Mouse (Mus musculus) liver, adult 2 months (tissue): Measurements from ENCODE around the gene Ston1. TPM values are rescaled to one million over a fixed set of nuclear protein-coding genes. Genes with fewer than 3 reads are reported as not detected.

ENCODE experiments used
- DNase-seq: peaks from one replicate; pipeline ENCODE4 v3.0.0-alpha.2; 2011; ENCODE audit warnings: low read depth, low spot score; ENCODE audit errors: extremely low read depth
- H3K27ac ChIP-seq: fragments of 200-500 bp; replicated peaks from 2 replicates; pipeline ENCODE4 v1.5.1; 2012; ENCODE audit warnings: low read depth, mild to moderate bottlenecking, control low read depth, inconsistent platforms, low read length; ENCODE audit not compliant: insufficient read depth
- H3K27me3 ChIP-seq: fragments of 200-500 bp; 2 replicates; pipeline ENCODE4 v1.6.1; 2012; ENCODE audit warnings: mild to moderate bottlenecking, moderate library complexity, low read length, inconsistent platforms; ENCODE audit not compliant: control insufficient read depth, insufficient read depth
- H3K36me3 ChIP-seq: fragments of 200-500 bp; 2 replicates; pipeline ENCODE4 v1.6.1; 2012; ENCODE audit warnings: low read length, inconsistent platforms; ENCODE audit not compliant: control insufficient read depth, insufficient read depth
- H3K4me1 ChIP-seq: fragments of 200-500 bp; 2 replicates; pipeline ENCODE4 v1.6.1; 2011; ENCODE audit warnings: low read length; ENCODE audit not compliant: control insufficient read depth, insufficient read depth
- H3K4me3 ChIP-seq: fragments of 200-500 bp; 2 replicates; pipeline ENCODE4 v1.5.1; 2011; ENCODE audit warnings: low read depth, mild to moderate bottlenecking, control low read depth, low read length, moderate library complexity; ENCODE audit not compliant: insufficient read depth
- H3K79me2 ChIP-seq: fragments of 200-500 bp; 2 replicates; pipeline ENCODE4 v1.6.1; 2012; ENCODE audit warnings: inconsistent platforms, mild to moderate bottlenecking, low read length, moderate library complexity; ENCODE audit not compliant: control insufficient read depth, insufficient read depth
- H3K9ac ChIP-seq: fragments of 200-500 bp; 2 replicates; pipeline ENCODE4 v1.6.1; 2012; ENCODE audit warnings: low read depth, mild to moderate bottlenecking, control low read depth, inconsistent platforms, low read length
- CTCF ChIP-seq: fragments of 200-500 bp; IDR thresholded peaks from 2 replicates; pipeline ENCODE4 v1.5.1; 2011; ENCODE audit warnings: low read depth, low read length, control low read depth
- POLR2A ChIP-seq: fragments of 200-500 bp; IDR thresholded peaks from 2 replicates; pipeline ENCODE4 v1.6.1; 2011; ENCODE audit warnings: low read length, control low read depth; ENCODE audit not compliant: insufficient read depth; ENCODE audit errors: extremely low read depth
- WGBS: fragments of 180-500 bp; shearing (Covaris S2); methylation state at CpG from one replicate; pipeline ENCODE4 v1.1.7; 2018; 5-methylcytosine and 5-hydroxymethylcytosine counted together
- polyA plus RNA-seq: library from polyadenylated mRNA; depleted of rRNA; stranded (reverse); fragments of >200 nt; gene quantifications from 2 replicates; pipeline ENCODE4 v1.2.3, GENCODE M21; 2012
- total RNA-seq: library from RNA; depleted of rRNA; stranded (reverse); fragments of >200 nt; gene quantifications from 2 replicates; pipeline ENCODE4 v1.2.3, GENCODE M21; 2014

The Ston1 gene
- total and polyA plus RNA-seq, 2 experiments, result 2.5 to 5.1 TPM

DNA sequence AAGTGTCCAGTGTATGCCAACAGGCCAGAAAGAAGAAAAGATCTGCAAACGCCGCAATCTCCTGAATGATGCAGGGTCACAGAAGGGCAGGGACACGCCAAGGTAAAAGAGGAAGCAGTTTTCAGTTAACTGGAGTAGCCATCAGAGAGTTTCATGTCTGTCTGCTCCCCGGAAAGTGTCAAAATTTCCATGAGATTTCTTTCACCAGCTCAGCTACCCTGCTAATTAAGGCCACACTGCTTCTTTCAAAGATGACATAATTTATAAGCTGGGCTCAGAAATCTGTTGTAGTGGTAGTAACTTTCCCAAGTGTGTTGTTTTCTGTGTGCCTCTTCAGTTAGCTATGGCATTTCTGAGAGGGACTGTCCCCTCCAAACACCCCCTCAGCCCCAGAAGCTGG is 1.4 kb upstream of the Ston1 start:
- Histone ChIP-seq H3K27ac (no peak overlapping the region), H3K4me1 (peaks cover 10% of the 10 kb centered on the region), H3K27me3 (no peaks in the 10 kb centered on the region), H3K79me2 (no peaks in the 10 kb centered on the region; the same call in 1 of the 2 replicates), H3K4me3 (no peak overlapping the region), H3K9ac (no peak overlapping the region), H3K36me3 (no peaks in the 10 kb centered on the region)
- DNase-seq, result no peak
- no peak for TF ChIP-seq CTCF
- TF ChIP-seq POLR2A, result no peak
- 91% methylated on average over 4 of the region's 4 CpGs for WGBS

DNA sequence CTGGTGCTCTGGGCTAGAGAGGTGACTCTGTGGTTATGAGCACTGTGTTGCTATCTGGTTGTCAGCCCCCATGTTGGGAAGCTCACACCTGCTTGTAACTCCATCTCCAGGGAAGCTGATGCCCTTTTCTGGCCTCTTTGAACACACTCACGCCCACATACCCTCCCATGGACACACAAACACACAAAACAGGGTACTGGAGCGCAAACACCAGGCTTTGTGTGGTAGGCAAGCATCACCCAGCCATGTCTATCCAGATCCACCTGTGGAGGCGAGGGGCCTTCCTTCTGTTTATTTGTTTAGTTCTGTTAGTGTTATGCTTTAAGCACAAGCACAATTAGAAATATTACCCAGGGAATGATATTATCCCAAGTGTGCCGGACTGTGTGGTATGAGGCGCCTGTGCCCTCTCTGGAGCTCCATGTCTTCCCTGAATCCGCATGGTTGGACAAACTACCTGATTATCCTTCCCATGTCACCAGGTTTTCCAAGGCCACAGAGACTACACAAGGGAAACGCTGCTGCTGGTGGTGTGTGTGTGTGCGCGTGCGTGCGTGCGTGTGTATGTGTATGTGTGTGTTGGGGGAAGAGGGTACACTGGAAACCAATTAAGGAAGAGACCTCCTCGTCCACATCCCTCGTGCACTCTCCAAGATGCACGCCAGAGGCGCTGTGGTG is 801 bp upstream of the Ston1 start:
- peak overlapping the region; percentile 70 for H3K4me3 ChIP-seq
- H3K79me2 ChIP-seq, result no peaks in the 10 kb centered on the region; the same call in 1 of the 2 replicates
- no peak overlapping the region for H3K27ac ChIP-seq
- H3K4me1 ChIP-seq, result peaks cover 10% of the 10 kb centered on the region
- WGBS, result 40% methylated on average over 16 of the region's 16 CpGs
- TF ChIP-seq CTCF, result peak; percentile 95
- TF ChIP-seq POLR2A, result no peak
- H3K27me3 ChIP-seq, result no peaks in the 10 kb centered on the region
- H3K9ac ChIP-seq, result no peak overlapping the region; the same call in 1 of the 2 replicates
- no peaks in the 10 kb centered on the region for H3K36me3 ChIP-seq
- DNase-seq, result no peak

DNA sequence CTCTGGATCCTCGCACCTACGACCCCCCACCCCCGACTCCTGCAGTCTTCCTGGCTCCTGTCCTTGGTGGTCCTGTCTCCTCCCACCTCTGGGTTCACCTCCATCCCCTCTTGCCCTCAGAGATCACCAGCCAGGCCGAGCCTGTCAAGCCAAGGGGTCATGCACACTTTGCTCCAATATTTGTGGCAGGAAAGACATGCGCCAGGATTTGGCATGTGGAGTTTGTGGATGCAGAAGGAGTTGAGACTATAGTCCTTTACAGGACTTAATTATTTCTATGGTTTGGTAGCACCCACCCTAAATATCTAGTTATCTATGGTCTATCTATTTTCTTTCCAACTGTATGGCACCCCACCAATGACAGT is 554 bp downstream of the Ston1 start:
- H3K9ac ChIP-seq, result peak overlapping the region; percentile 68
- peak; percentile 56 for DNase-seq
- no peaks in the 10 kb centered on the region; the same call in 1 of the 2 replicates for H3K79me2 ChIP-seq
- peak overlapping the region; percentile 51 for H3K27ac ChIP-seq
- H3K27me3 ChIP-seq, result no peaks in the 10 kb centered on the region
- H3K4me1 ChIP-seq, result peaks cover 10% of the 10 kb centered on the region
- 5% methylated on average over 5 of the region's 5 CpGs for WGBS
- TF ChIP-seq POLR2A, result no peak
- TF ChIP-seq CTCF, result no peak
- peak overlapping the region; percentile 70 for H3K4me3 ChIP-seq
- H3K36me3 ChIP-seq, result no peaks in the 10 kb centered on the region

DNA sequence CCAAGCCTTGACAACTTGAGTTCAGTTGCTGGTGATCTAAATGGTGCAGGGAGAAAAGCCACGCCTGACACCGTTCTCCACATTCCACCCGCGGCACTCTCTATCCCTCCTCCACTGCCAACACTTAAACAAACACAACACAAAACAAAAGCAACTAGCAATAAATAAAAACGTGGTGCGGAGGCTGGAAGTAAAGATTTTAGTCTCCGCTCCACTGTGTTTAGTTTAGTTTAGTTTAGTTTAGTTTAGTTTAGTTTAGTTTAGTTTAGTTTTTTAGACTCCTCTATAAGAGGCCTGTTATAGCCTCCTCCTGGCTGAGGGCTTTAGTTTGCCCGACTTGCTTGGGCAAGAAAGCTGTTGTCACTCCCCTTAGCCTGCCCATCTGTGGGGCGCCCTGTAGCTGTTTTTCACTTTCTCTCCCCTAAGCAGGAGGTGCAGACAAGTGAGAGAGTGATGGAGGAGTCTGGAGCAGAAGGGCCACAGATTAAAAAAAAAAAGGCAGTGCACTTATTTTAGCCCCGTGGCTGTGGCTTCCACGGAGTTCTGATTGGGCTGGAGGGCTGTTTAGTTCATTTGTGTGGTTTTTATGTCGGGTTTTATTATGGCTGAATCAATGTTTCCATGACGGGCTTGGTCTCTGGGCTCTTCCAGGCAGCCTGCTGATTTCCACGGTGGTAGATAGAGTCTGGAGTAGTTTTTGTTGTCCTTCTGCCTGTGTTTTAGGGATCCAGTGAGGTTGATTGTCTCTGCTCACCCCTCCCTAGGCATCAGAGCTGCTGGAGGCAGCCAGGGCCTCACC is 1.3 kb downstream of the Ston1 start:
- no peak overlapping the region for H3K4me3 ChIP-seq
- TF ChIP-seq POLR2A, result no peak
- no peak for TF ChIP-seq CTCF
- 0 out of 2 replicates have a peak overlapping the region, but pooled peaks have one; percentile 2 for H3K9ac ChIP-seq
- 35% methylated on average over 14 of the region's 14 CpGs for WGBS
- H3K36me3 ChIP-seq, result no peaks in the 10 kb centered on the region
- DNase-seq, result no peak
- H3K4me1 ChIP-seq, result peaks cover 12% of the 10 kb centered on the region
- H3K27me3 ChIP-seq, result no peaks in the 10 kb centered on the region
- H3K79me2 ChIP-seq, result no peaks in the 10 kb centered on the region; the same call in 1 of the 2 replicates
- peak overlapping the region; percentile 8; the same call in 1 of the 2 replicates for H3K27ac ChIP-seq

DNA sequence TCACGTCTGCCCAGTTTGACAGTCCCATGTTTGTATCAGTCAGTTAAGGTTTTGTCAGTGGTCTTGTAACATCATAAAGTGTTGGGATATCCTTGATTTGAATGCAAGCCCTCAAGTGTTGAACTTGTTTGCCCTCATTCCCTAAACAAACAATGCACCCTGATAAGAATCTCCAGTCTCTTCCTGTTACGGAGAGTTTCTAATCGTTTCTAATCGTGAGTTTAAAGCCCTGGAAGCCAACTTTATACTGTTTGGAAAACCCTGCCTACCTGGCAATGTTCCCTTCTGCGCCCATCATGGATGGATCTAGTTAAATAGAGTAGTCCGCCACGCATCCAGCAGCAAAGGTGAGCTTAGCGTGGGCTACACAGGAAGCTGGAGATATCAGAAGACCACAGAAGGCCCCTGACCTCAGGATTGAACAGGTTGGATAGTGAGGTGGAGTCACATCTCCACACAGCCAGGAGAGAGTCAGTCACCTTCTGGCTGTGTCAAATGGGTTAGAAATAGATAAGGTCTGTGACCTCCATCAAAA is 3.1 kb downstream of the Ston1 start:
- no peak for TF ChIP-seq CTCF
- no peak for TF ChIP-seq POLR2A

More for the DNA sequence above, 3.1 kb downstream of the Ston1 start:
- Histone ChIP-seq H3K9ac (no peak overlapping the region), H3K4me1 (peaks cover 12% of the 10 kb centered on the region), H3K79me2 (no peaks in the 10 kb centered on the region; the same call in 1 of the 2 replicates), H3K27me3 (no peaks in the 10 kb centered on the region), H3K36me3 (no peaks in the 10 kb centered on the region), H3K27ac (no peak overlapping the region), H3K4me3 (no peak overlapping the region)
- WGBS, result 25% methylated on average over 8 of the region's 8 CpGs
- no peak for DNase-seq
